Mouse (Mus musculus): ENCODE data around the gene Tgm2.

DNA sequence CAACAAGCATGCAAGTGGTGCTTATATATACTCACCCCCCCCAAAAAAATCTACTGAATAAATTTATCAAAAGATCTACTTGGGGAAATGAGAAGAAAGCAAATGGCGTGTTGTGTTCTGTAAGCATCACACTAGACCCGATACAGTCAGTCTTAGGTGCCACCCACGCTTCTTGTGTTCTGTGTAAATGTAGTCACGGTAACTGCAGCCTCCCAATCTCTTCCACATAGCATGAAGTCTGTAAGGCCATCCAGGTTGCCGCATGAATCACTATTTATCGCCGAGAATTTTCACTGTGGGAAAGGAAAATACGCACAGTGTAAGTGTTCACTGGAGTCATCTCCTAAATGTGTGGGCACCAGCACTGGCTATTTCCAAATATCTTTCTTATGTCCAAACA is 37.0 kb upstream of the Tgm2 start:
- TF ChIP-seq CTCF (IDR thresholded peaks at IDR 0.05; ENCODE audit: insufficient read depth, low read depth, low read length) = no peak
- TF ChIP-seq POLR2A (IDR thresholded peaks at IDR 0.05; ENCODE audit: insufficient read depth, low read depth, low read length) = no peak

Measured in olfactory bulb, adult 2 months (tissue).